Mouse (Mus musculus) T-cell, adult 66 days (primary cell): ENCODE results near the gene Il2rg. TPM values are rescaled to one million over a fixed set of nuclear protein-coding genes. Genes with fewer than 3 reads are reported as not detected.

ENCODE experiments used
- total RNA-seq, 2 experiments: library from RNA; stranded (reverse); gene quantifications; 3 replicates in 1 of 2; 4 replicates in 1 of 2; pipeline ENCODE4 v1.2.4; 2023

Il2rg gene
- 100 to 1,000 TPM; 640 to 661 TPM for total RNA-seq

DNA sequence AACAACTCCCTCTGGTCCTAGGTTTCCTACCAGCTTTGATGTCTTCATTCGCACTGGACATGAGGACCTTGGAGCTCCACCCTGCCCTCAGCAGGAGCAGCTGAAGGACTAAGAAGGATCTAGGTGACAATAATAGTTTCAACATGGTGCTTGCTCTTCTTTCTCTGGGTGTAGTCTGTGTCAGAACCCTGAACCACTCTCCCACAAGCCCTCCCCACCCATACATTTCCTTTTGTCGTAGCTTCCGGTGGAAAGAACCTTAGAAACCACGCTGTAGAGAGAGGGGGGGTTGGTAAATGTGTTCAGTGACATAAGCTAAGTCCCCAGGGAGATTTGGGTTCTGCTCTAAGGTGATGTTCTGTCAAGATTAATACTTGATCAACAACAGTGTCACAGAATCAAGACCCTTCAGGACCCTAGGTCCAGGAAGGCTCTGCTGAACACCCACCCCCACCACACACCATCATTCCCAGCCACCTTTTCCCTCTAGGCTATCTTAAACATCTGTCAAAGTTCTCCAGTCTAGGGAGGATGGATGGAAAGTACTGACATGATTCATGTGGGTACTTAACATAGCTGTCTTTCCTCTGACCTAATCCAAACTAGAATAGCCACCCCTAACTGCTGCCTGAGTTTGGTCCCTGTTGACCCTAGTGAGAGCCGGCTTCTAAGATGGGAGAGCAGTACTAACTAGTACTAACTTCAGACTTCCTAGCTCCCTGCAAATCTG lies at the start of gene Il2rg:
Il2rg (minus strand) TSS at position 231 of the 730 bp plus-strand sequence.

DNA sequence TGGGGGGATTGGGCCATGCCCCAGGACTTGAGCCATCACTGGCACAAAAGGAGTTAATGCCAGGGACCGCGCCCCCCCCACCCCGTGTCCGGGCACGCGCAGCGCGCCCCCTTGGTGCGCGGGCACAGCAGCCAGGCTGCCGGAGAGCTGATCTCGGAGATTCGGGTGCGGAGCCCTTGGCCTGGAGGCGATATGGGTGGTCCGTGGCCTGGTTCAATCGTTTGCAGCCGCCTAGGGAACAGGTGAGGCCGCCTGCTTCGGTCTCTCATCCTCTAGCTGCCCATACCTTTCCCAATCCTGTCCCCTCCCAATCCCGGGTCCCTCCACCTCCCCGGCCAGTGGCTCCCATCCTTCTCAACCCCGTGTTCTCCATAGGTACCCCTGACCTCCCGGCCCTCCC lies 31.0 kb upstream of the Il2rg start, which contains the start of gene Nlgn3:
Nlgn3 (plus strand) TSS at position 114 of the 400 bp plus-strand sequence.

DNA sequence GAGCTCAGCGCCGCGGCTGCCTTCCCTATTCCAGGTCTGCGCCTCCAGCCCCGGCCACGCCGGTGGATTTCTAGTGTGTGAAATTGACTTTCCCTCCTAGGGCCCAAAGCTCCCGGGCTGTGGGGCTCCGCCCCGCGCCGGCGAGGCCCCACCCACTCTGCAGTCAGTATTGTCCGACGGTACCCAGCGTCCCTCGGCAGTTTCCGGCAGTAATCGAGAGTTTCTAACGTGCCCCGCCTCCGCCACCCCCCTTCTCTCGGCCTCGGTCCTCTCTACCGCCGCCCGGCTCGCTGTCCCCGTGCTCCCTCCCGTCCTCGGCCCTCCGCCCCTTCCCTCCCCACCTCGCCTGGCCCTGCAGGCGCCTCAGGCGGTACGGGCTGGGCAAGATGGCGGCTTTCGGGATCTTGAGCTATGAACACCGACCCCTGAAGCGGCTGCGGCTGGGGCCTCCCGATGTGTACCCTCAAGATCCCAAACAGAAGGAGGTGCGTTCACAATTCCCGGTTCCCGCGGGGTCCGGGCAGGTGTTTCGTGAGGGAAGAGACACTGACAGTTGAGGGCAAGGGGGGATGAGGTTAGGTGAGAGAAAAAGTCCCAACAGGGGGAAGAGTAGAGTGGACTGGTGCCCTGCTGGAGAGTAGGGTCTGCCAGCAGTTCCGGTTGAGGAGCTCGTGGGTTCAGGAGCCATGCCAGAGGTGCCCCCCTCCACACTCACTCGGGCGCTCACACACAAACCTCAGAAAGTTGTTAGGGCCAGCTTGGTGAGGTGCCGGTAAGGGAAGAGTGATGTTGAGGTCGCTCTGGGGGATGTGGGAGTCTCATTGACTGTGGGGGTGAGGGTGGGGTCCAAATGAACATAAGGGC lies 6.1 kb upstream of the Il2rg start, which contains the start of gene Med12:
Med12 (plus strand) TSS at position 156 of the 864 bp plus-strand sequence.

GRCm38 (mm10) chrX:101268755-101269124 lies 685 bp upstream of the Il2rg start, which contains the start of gene Gm20489:
TSS of gene Gm20489 (minus strand) at chrX:101269023.

DNA sequence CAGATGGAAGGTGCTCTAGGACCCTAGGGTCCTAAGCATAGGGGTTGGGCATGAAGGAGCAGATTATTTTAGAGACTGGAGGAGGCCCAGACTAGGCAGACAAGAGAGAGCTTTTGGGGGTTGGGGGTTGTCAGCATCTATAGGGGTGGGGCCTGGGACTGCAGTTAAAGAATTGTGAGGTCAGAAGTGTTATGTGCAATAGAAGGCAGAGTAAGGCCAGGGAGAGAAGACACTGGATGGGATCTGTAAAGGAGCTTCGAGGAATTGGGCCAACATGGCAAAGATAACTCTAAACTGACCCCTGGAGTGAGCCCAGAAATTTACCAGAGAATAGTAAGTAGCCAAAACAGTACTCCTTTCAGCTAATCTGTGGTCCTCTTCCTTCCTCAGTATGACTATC lies 4.2 kb downstream of the Il2rg start, which contains the start of gene Gm614:
Gm614 (minus strand) TSS at position 101 of the 400 bp plus-strand sequence.

DNA sequence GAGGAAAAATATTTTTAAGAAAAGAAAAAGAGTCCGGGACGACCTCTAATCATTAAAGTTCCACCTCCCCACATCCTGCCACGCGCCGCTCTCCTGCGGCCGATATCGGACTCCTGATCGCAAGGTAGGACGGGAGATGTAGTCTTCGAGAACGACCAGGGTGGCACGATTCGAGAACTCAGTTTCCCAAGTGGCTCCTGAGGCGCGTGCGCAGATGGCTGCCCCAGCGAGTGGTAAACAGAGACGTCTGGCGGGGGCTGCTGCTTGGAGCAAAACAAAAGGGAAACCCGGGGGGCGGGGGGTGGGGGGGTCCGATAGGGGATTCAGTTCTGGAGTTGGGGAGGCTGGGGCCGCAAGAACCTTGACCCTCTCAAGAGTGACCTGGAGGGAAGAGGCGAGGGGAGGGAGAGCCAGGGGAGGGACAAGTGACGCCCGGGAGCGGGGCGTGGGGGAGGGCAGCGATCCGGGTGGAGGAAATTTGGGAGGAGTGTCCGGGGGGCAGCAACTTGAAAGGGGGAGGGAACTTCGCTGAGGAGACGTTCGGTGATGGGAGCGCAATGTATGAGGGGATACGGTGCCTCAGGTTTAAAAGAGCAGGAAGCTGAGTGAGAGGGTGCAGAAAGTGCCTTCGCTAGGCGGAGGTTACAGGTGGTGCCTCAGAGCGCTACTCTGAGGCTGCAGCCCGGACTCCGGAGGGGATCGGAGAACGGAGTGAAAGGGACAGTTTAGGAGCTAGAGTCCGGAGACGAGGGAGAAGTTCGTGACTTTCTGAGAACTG lies 13.9 kb downstream of the Il2rg start, which contains the start of gene Foxo4:
Foxo4 (plus strand) TSS at position 577 of the 778 bp plus-strand sequence.

GRCm38 (mm10) chrX:101221834-101222795 lies 45.9 kb downstream of the Il2rg start, which contains the start of gene Snx12:
TSS of gene Snx12 (minus strand) at chrX:101222563.

Other genes starting within 250 kb of the Il2rg start
- gene Tex11, start 208.6 kb downstream of the Il2rg start, total RNA-seq: not detected
- 1 to 10 TPM in 1 of 2 experiments, under 1 TPM in 1; 0.74 to 1.7 TPM for gene Slc7a3, start 182.2 kb downstream of the Il2rg start, total RNA-seq
- 10 to 100 TPM; 40.6 to 54.6 TPM for gene Snx12, start 45.7 kb downstream of the Il2rg start, total RNA-seq
- gene Foxo4, start 13.7 kb downstream of the Il2rg start, total RNA-seq: 10 to 100 TPM; 39.6 to 44.0 TPM
- gene Gm614, start 4.3 kb downstream of the Il2rg start, total RNA-seq: 10 to 100 TPM; 39.0 to 56.2 TPM
- not detected for gene Gm20489, start 768 bp upstream of the Il2rg start, total RNA-seq
- gene Med12, start 5.8 kb upstream of the Il2rg start, total RNA-seq: 100 to 1,000 TPM; 149 to 165 TPM
- gene Nlgn3, start 30.9 kb upstream of the Il2rg start, total RNA-seq: 1 to 10 TPM; 1.6 to 2.7 TPM
- not detected for gene Gjb1, start 108.1 kb upstream of the Il2rg start, total RNA-seq
- 10 to 100 TPM; 21.3 to 22.8 TPM for gene Zmym3, start 152.6 kb upstream of the Il2rg start, total RNA-seq
- 100 to 1,000 TPM; 229 to 275 TPM for gene Nono, start 161.1 kb upstream of the Il2rg start, total RNA-seq
- gene Itgb1bp2, start 180.8 kb upstream of the Il2rg start, total RNA-seq: 1 to 10 TPM; 3.1 to 4.6 TPM